Mouse (Mus musculus) midbrain, embryonic 12.5 days (tissue): ENCODE results near the gene Olfr311. TPM values are rescaled to one million over a fixed set of nuclear protein-coding genes. Genes with fewer than 3 reads are reported as not detected.
A peak's percentile ranks its signal among the peaks of the same experiment; 100 is the strongest.
"Not testable (repeated sequence)": the region's sequence is repeated elsewhere in the genome, so short reads cannot be mapped to it uniquely, and the experiment has no call there.

Experiments
- ATAC-seq: fragments of 200-750 bp; cut with Nextera tagmentation; 2 replicates; pipeline ENCODE4 v1.8.0; 2017; ENCODE audit warnings: low read depth, moderate TSS enrichment, moderate library complexity; ENCODE audit not compliant: low FRiP score
- H3K27ac ChIP-seq: fragments of 300-500 bp; sonication (generic); replicated peaks from 2 replicates; pipeline ENCODE4 v1.5.1; 2016; ENCODE audit warnings: mild to moderate bottlenecking
- H3K27me3 ChIP-seq: fragments of 300-500 bp; sonication (generic); 2 replicates; pipeline ENCODE4 v1.6.1; 2016; ENCODE audit warnings: mild to moderate bottlenecking
- H3K36me3 ChIP-seq: fragments of 300-500 bp; sonication (generic); 2 replicates; pipeline ENCODE4 v1.6.1; 2016
- H3K4me1 ChIP-seq: fragments of 300-500 bp; sonication (generic); 2 replicates; pipeline ENCODE4 v1.6.1; 2016
- H3K4me2 ChIP-seq: fragments of 300-500 bp; sonication (generic); replicated peaks from 2 replicates; pipeline ENCODE4 v1.6.1; 2016; ENCODE audit warnings: mild to moderate bottlenecking, moderate library complexity
- H3K4me3 ChIP-seq: fragments of 300-500 bp; sonication (generic); 2 replicates; pipeline ENCODE4 v1.5.1; 2016; ENCODE audit warnings: mild to moderate bottlenecking
- H3K9ac ChIP-seq: fragments of 300-500 bp; sonication (generic); replicated peaks from 2 replicates; pipeline ENCODE4 v1.6.1; 2016; ENCODE audit warnings: mild to moderate bottlenecking, moderate library complexity
- H3K9me3 ChIP-seq: fragments of 300-500 bp; sonication (generic); 2 replicates; pipeline ENCODE4 v1.6.1; 2016; ENCODE audit warnings: mild to moderate bottlenecking
- WGBS: fragments of 180-500 bp; shearing (Covaris S2); methylation state at CpG from one replicate; pipeline ENCODE4 v1.1.7; 2016; 5-methylcytosine and 5-hydroxymethylcytosine counted together
- polyA plus RNA-seq: library from polyadenylated mRNA; unstranded; fragments of >200 nt; fragmentation: Nextera tagmentation; extraction: Ambion mirVana; gene quantifications from 2 replicates; pipeline ENCODE4 v1.2.1, GENCODE M21; 2016

Gene Olfr311
- polyA plus RNA-seq, 1 experiment from 2014 or later, result not detected

- not testable (repeated sequence) for H3K36me3 ChIP-seq, H3K4me3 ChIP-seq, H3K9me3 ChIP-seq, ATAC-seq, H3K27me3 ChIP-seq, H3K9ac ChIP-seq, H3K4me1 ChIP-seq, H3K4me2 ChIP-seq, H3K27ac ChIP-seq
Measured at GRCm38 (mm10) chr11:58828937-58829336, 10.1 kb upstream of the Olfr311 start, which contains the start of gene Olfr312. Olfr312 (plus strand) TSS chr11:58829237.

DNA sequence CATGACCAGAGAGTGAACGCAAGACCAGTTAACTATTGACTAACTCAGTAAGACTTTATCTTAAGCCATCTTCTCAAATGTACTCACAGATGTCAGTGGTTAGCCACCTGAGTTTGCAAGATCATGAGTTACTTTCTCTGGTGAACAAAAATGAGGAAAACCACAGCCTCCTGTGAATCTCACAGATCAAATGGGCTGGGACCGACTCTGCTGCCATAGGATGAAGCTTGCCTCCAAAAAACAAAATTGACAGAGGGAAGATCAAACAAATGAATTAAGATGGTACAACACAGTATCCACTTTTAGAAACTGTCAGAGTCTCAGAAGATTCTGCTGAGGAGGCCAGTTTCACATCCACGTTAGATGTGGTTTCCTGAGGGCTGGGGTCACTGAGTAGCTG lies 9.3 kb upstream of the Olfr311 start:
- 78% methylated on average over 3 of the region's 3 CpGs for WGBS

DNA sequence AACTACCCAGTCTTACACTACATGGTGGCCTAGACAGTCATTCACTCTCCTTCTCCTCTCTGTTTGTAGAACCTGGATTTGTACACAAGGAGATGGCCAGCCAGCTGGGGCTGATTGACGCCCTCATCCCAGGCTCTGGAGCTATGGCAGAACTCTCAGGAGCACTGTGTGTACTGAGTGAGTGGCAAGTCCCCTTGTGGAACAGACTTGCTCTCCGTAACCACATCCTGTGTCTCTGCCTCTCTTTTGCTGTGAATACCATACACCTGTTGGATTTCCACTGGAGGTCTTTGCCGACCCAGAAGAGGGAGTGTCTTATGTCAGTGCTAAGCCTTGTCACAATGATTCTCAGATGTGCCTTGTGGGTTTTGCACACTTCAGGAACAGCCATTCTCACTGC lies 6.5 kb upstream of the Olfr311 start:
- not testable (repeated sequence) for ATAC-seq, H3K9me3 ChIP-seq, H3K36me3 ChIP-seq, H3K9ac ChIP-seq, H3K4me1 ChIP-seq, H3K4me2 ChIP-seq, H3K27ac ChIP-seq, H3K27me3 ChIP-seq, H3K4me3 ChIP-seq
- WGBS, result 85% methylated on average over 3 of the region's 3 CpGs

More for the DNA sequence above, 9.3 kb upstream of the Olfr311 start:
- no peaks in the 10 kb centered on the region for H3K27me3 ChIP-seq
- no peak overlapping the region for H3K4me2 ChIP-seq
- H3K9ac ChIP-seq, result no peak overlapping the region
- no peak for ATAC-seq
- no peaks in the 10 kb centered on the region for H3K36me3 ChIP-seq
- H3K4me1 ChIP-seq, result no peaks in the 10 kb centered on the region
- no peak overlapping the region for H3K27ac ChIP-seq
- H3K9me3 ChIP-seq, result no peaks in the 10 kb centered on the region
- H3K4me3 ChIP-seq, result no peak overlapping the region

GRCm38 (mm10) chr11:58846919-58847461 lies 7.9 kb downstream of the Olfr311 start, which contains the start of gene Gm12258:
Gm12258 (plus strand) TSS chr11:58847158.
- peak within 1 kb of the TSS; percentile 92 for H3K4me2 ChIP-seq
- under 1% methylated on average over 24 of the region's 24 CpGs for WGBS
- peak within 1 kb of the TSS; percentile 67 for H3K27ac ChIP-seq
- H3K27me3 ChIP-seq, result no peaks in the 10 kb centered on the region
- H3K4me3 ChIP-seq, result peak within 1 kb of the TSS; percentile 84
- peaks cover 8% of the 10 kb centered on the region for H3K4me1 ChIP-seq
- no peaks in the 10 kb centered on the region for H3K9me3 ChIP-seq
- ATAC-seq, result peak; percentile 100
- H3K36me3 ChIP-seq, result peaks cover 28% of the 10 kb centered on the region
- H3K9ac ChIP-seq, result peak within 1 kb of the TSS; percentile 79

DNA sequence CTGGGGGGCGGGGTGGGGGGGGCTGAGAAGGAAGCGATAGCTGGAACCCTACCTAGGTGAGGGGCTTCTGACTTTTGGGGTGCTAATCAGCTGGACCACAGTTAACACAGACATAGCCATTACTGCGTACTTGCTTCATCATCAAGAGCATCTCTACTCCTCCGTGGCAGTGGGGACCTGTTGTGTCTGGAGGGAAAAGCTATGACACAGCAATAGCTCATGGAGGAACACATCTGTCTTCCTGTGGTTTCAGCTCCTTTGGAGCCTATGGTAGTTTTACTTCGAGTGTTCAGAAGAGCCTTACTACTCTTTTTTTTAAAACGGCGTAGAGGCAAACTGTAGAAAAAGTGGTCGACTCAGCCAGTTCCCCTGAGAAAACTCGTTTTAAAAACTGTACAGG lies 8.6 kb downstream of the Olfr311 start:
- WGBS, result 50% methylated on average over 9 of the region's 9 CpGs
- Histone ChIP-seq H3K36me3 (peaks cover 28% of the 10 kb centered on the region), H3K27ac (no peak overlapping the region), H3K4me2 (peak overlapping the region; percentile 92), H3K9me3 (no peaks in the 10 kb centered on the region), H3K4me3 (peak overlapping the region; percentile 84), H3K9ac (peak overlapping the region; percentile 79), H3K4me1 (peaks cover 8% of the 10 kb centered on the region), H3K27me3 (no peaks in the 10 kb centered on the region)
- 0 out of 2 replicates have a peak, but pooled peaks have one; percentile 24 for ATAC-seq

- no peak overlapping the region for H3K4me3 ChIP-seq
- no peaks in the 10 kb centered on the region for H3K9me3 ChIP-seq
- no peak for ATAC-seq
- H3K36me3 ChIP-seq, result peaks cover 37% of the 10 kb centered on the region
- no peak overlapping the region for H3K4me2 ChIP-seq
- WGBS, result 72% methylated on average over 2 of the region's 2 CpGs
- H3K27ac ChIP-seq, result no peak overlapping the region
- H3K9ac ChIP-seq, result no peak overlapping the region
- H3K27me3 ChIP-seq, result no peaks in the 10 kb centered on the region
- peaks cover 8% of the 10 kb centered on the region for H3K4me1 ChIP-seq
Measured at GRCm38 (mm10) chr11:58849731-58850130, 10.7 kb downstream of the Olfr311 start.

DNA sequence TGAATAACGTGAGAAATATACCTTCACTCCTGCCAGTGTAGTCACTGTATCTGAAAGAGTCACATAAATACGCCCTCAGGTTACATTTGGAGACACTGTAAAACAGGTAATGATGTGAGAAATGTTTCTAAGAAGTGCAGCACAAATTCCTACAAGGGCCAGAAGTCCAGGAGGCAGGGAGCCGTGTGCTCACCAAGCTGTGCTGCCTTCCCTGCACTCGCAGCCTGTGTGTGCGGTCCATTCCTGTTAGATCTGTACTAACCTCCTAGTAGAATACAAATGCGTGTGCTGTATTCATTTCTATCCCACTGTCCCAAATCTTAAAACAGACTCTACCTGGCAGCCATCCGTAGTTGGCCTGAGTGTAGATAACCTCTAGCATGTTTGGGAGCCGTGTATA lies 21.7 kb downstream of the Olfr311 start:
- ATAC-seq, result no peak
- Histone ChIP-seq H3K9ac (no peak overlapping the region), H3K9me3 (peaks cover 23% of the 10 kb centered on the region), H3K4me3 (no peak overlapping the region), H3K4me2 (no peak overlapping the region), H3K27me3 (no peaks in the 10 kb centered on the region), H3K27ac (no peak overlapping the region), H3K4me1 (no peaks in the 10 kb centered on the region), H3K36me3 (peaks cover 55% of the 10 kb centered on the region)
- 96% methylated on average over 8 of the region's 8 CpGs for WGBS

DNA sequence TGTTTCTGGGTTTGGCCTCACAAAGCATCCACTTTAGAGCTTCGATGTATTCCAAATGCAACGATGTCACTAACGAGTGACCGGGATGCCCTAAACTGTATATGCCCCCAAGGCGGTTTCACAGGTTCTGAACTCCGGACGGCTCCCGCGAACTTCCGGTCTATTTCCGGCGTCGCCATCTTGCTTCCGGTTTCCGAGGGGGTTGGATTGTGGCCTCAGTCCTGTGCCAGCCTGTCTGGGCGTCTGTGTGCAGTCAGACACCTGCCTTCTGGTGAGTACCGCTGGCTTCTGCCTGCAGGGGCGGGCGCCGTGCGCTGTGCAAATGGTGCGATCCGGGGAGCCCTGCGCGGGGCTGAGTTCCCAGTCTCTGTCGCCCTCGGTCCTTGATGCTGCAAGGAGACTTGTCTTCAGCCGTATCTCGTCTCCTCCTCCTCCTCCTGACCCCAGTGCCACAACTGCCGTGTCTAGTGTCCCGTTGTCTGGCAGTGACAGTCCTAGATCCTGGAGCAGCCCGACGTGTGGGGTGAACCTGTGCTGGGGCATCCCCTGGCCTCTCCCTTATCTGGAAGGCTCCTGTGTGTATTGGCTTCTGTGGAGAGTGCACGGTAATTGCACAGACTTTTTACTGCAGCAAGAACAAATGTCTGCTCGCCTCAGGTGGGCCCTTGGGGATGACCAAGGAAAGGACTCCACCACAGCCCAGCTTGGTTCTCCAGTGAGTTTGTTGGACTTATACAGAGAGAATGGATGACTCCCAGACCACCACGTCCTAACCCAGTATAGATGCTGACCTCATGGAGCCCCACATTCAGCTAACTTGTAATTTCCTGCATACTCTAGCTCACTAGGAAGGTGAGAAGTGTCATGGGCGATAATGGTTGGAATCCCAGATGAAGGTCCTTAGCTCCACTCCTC lies 28.2 kb downstream of the Olfr311 start, which contains the start of gene 2810021J22Rik:
Gene 2810021J22Rik (plus strand): TSS at position 178 of the 915 bp plus-strand sequence.
- H3K27me3 ChIP-seq, result no peaks in the 10 kb centered on the region
- H3K4me3 ChIP-seq, result peak within 1 kb of the TSS; percentile 81
- peak; percentile 88 for ATAC-seq
- no peaks in the 10 kb centered on the region for H3K9me3 ChIP-seq
- H3K36me3 ChIP-seq, result peaks cover 15% of the 10 kb centered on the region; the same call in 1 of the 2 replicates
- 7% methylated on average over 37 of the region's 37 CpGs for WGBS
- H3K27ac ChIP-seq, result peak within 1 kb of the TSS; percentile 83
- peaks cover 13% of the 10 kb centered on the region for H3K4me1 ChIP-seq
- H3K4me2 ChIP-seq, result peak within 1 kb of the TSS; percentile 66
- peak within 1 kb of the TSS; percentile 87 for H3K9ac ChIP-seq

GRCm38 (mm10) chr11:58867954-58868330 lies 28.9 kb downstream of the Olfr311 start:
- Histone ChIP-seq H3K4me3 (peak overlapping the region; percentile 81), H3K36me3 (peaks cover 15% of the 10 kb centered on the region; the same call in 1 of the 2 replicates), H3K4me2 (peak overlapping the region; percentile 66), H3K27me3 (no peaks in the 10 kb centered on the region), H3K9me3 (no peaks in the 10 kb centered on the region), H3K27ac (no peak overlapping the region; the same call in 1 of the 2 replicates), H3K9ac (peak overlapping the region; percentile 87; the same call in 1 of the 2 replicates), H3K4me1 (peaks cover 13% of the 10 kb centered on the region)
- 86% methylated on average over 6 of the region's 6 CpGs for WGBS
- no peak for ATAC-seq

GRCm38 (mm10) chr11:58870961-58871360 lies 31.9 kb downstream of the Olfr311 start:
- H3K27ac ChIP-seq, result no peak overlapping the region
- peaks cover 13% of the 10 kb centered on the region for H3K4me1 ChIP-seq
- H3K4me3 ChIP-seq, result no peak overlapping the region
- H3K36me3 ChIP-seq, result peaks cover 18% of the 10 kb centered on the region; the same call in 1 of the 2 replicates
- 92% methylated on average over 4 of the region's 4 CpGs for WGBS
- no peak overlapping the region for H3K9ac ChIP-seq
- no peak overlapping the region for H3K4me2 ChIP-seq
- no peaks in the 10 kb centered on the region for H3K9me3 ChIP-seq
- no peaks in the 10 kb centered on the region for H3K27me3 ChIP-seq
- ATAC-seq, result no peak

DNA sequence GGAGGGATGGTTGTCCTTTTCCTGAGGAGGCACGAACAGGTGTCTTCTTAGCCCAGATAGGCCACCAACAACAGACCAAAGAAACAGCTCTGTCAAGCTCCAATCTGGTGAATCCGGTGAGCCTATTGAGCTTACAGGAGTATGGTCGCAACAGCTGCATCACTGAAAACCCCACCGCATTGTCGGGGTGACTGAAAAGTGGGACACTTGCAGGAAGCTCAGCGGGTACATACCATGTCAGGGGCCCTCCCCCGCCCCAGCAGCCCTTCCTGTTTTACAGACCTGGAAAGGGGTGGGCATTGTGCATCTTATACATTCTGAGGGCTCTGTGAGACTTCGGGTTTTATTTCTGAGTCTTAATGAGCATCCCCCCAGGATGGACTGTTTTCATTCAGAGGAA lies 44.7 kb downstream of the Olfr311 start:
- Histone ChIP-seq H3K9me3 (no peaks in the 10 kb centered on the region), H3K4me3 (no peak overlapping the region), H3K4me2 (no peak overlapping the region), H3K27ac (no peak overlapping the region), H3K4me1 (no peaks in the 10 kb centered on the region), H3K36me3 (peaks cover 47% of the 10 kb centered on the region), H3K27me3 (no peaks in the 10 kb centered on the region), H3K9ac (no peak overlapping the region)
- 90% methylated on average over 8 of the region's 8 CpGs for WGBS
- ATAC-seq, result no peak

DNA sequence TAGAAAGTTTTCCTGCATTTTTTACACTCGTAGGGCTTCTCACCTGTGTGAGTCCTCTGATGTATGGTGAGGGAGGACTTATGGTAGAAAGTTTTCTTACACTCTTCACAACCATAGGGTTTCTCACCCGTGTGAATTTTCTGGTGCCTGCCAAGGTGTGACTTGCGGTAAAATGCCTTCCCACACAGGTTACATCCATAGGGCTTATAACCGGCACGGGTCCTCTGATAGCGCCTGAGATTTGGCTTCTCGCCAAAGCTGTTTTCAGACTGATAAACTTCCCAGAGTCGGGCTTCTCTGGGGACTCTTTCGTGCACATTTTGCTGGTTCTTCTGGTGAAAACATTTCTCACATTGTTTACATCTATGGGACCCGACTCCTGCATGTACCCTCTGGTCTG lies 51.5 kb downstream of the Olfr311 start:
- Histone ChIP-seq H3K4me3 (no peak overlapping the region), H3K27ac (no peak overlapping the region), H3K4me1 (no peaks in the 10 kb centered on the region), H3K4me2 (no peak overlapping the region), H3K9ac (no peak overlapping the region), H3K27me3 (no peaks in the 10 kb centered on the region), H3K9me3 (no peaks in the 10 kb centered on the region), H3K36me3 (peaks cover 49% of the 10 kb centered on the region)
- 94% methylated on average over 10 of the region's 10 CpGs for WGBS
- ATAC-seq, result no peak
